Mouse (Mus musculus): ENCODE data around the gene Tet2. TPM values are rescaled to one million over a fixed set of nuclear protein-coding genes. Genes with fewer than 3 reads are reported as not detected.
"Not testable (repeated sequence)": the region's sequence is repeated elsewhere in the genome, so short reads cannot be mapped to it uniquely, and the experiment has no call there.

Tet2 gene
- polyA plus RNA-seq, 1 experiment from 2014 or later: 14.5 TPM

- ATAC-seq (ENCODE audit: insufficient read depth, low FRiP score, low read depth): peak; percentile 92
- Histone ChIP-seq H3K27ac (peak overlapping the region; percentile 98), H3K9me3 (no peaks in the 10 kb centered on the region), H3K9ac (peak overlapping the region; percentile 71), H3K27me3 (replicated peaks) (no peaks in the 10 kb centered on the region), H3K4me2 (peak overlapping the region; percentile 59), H3K36me3 (no peaks in the 10 kb centered on the region), H3K4me1 (no peaks in the 10 kb centered on the region), H3K4me3 (replicated peaks) (peak overlapping the region; percentile 83)
- WGBS: 0% methylated on average over 36 of the region's 52 CpGs
Observed at GRCm38 (mm10) chr3:133544131-133544550, 798 bp downstream of the Tet2 start.

GRCm38 (mm10) chr3:133543101-133544020, 1.6 kb downstream of the Tet2 start:
- Histone ChIP-seq H3K36me3 (peaks cover 3% of the 10 kb centered on the region; the same call in 1 of the 2 replicates), H3K4me2 (peak overlapping the region; percentile 59), H3K9me3 (no peaks in the 10 kb centered on the region), H3K27me3 (replicated peaks) (no peaks in the 10 kb centered on the region), H3K9ac (peak overlapping the region; percentile 71; the same call in 1 of the 2 replicates), H3K4me3 (replicated peaks) (peak overlapping the region; percentile 83), H3K27ac (peak overlapping the region; percentile 98), H3K4me1 (no peaks in the 10 kb centered on the region)
- WGBS: under 1% methylated on average over 21 of the region's 21 CpGs
- ATAC-seq (ENCODE audit: insufficient read depth, low FRiP score, low read depth): no peak; the same call in 1 of the 2 replicates

- Histone ChIP-seq H3K4me3 (replicated peaks) (no peak overlapping the region), H3K27ac (no peak overlapping the region), H3K9ac (no peak overlapping the region), H3K4me1 (no peaks in the 10 kb centered on the region), H3K9me3 (no peaks in the 10 kb centered on the region), H3K27me3 (replicated peaks) (no peaks in the 10 kb centered on the region), H3K36me3 (peaks cover 3% of the 10 kb centered on the region; the same call in 1 of the 2 replicates), H3K4me2 (peak overlapping the region; percentile 14; the same call in 1 of the 2 replicates)
- no peak for ATAC-seq (ENCODE audit: insufficient read depth, low FRiP score, low read depth)
Observed at GRCm38 (mm10) chr3:133542084-133542483, 2.9 kb downstream of the Tet2 start.

- Histone ChIP-seq H3K36me3 (peaks cover 3% of the 10 kb centered on the region; the same call in 1 of the 2 replicates), H3K4me3 (replicated peaks) (no peak overlapping the region), H3K27me3 (replicated peaks) (no peaks in the 10 kb centered on the region), H3K27ac (no peak overlapping the region), H3K9ac (no peak overlapping the region), H3K4me1 (no peaks in the 10 kb centered on the region), H3K9me3 (no peaks in the 10 kb centered on the region), H3K4me2 (no peak overlapping the region)
- ATAC-seq (ENCODE audit: insufficient read depth, low FRiP score, low read depth): no peak
Observed at GRCm38 (mm10) chr3:133541000-133541399, 3.9 kb downstream of the Tet2 start.

GRCm38 (mm10) chr3:133539991-133540390, 4.9 kb downstream of the Tet2 start:
- no peak overlapping the region for H3K4me3 ChIP-seq (replicated peaks)
- H3K9ac ChIP-seq: no peak overlapping the region
- no peaks in the 10 kb centered on the region for H3K27me3 ChIP-seq (replicated peaks)
- H3K9me3 ChIP-seq: no peaks in the 10 kb centered on the region
- H3K27ac ChIP-seq: no peak overlapping the region
- 0 out of 2 replicates have a peak, but pooled peaks cover 4% of the 10 kb centered on the region for H3K4me1 ChIP-seq
- 57% methylated on average over 4 of the region's 4 CpGs for WGBS
- ATAC-seq (ENCODE audit: insufficient read depth, low FRiP score, low read depth): no peak
- peaks cover 3% of the 10 kb centered on the region; the same call in 1 of the 2 replicates for H3K36me3 ChIP-seq
- no peak overlapping the region for H3K4me2 ChIP-seq

- not testable (repeated sequence) for H3K4me3 ChIP-seq (replicated peaks); H3K9me3 ChIP-seq; H3K27ac ChIP-seq; H3K4me2 ChIP-seq; H3K36me3 ChIP-seq; H3K9ac ChIP-seq; H3K27me3 ChIP-seq (replicated peaks); ATAC-seq (ENCODE audit: insufficient read depth, low FRiP score, low read depth)
- H3K4me1 ChIP-seq: 0 out of 2 replicates have a peak, but pooled peaks cover 12% of the 10 kb centered on the region
- 95% methylated on average over 4 of the region's 4 CpGs for WGBS
Observed at GRCm38 (mm10) chr3:133538499-133538898, 6.4 kb downstream of the Tet2 start.

- peaks cover 3% of the 10 kb centered on the region; the same call in 1 of the 2 replicates for H3K36me3 ChIP-seq
- H3K27ac ChIP-seq: no peak overlapping the region
- 0 out of 2 replicates have a peak, but pooled peaks cover 12% of the 10 kb centered on the region for H3K4me1 ChIP-seq
- 69% methylated on average over 6 of the region's 6 CpGs for WGBS
- H3K9me3 ChIP-seq: no peaks in the 10 kb centered on the region
- H3K4me3 ChIP-seq (replicated peaks): no peak overlapping the region
- no peak overlapping the region for H3K4me2 ChIP-seq
- no peak for ATAC-seq (ENCODE audit: insufficient read depth, low FRiP score, low read depth)
- H3K27me3 ChIP-seq (replicated peaks): no peaks in the 10 kb centered on the region
- no peak overlapping the region for H3K9ac ChIP-seq
Observed at GRCm38 (mm10) chr3:133535644-133536043, 9.3 kb downstream of the Tet2 start.

GRCm38 (mm10) chr3:133534066-133534465, 10.9 kb downstream of the Tet2 start:
- no peak for ATAC-seq (ENCODE audit: insufficient read depth, low FRiP score, low read depth)
- Histone ChIP-seq H3K27ac (peak overlapping the region; percentile 35; the same call in 1 of the 2 replicates), H3K4me2 (no peak overlapping the region), H3K27me3 (replicated peaks) (no peaks in the 10 kb centered on the region), H3K4me3 (replicated peaks) (no peak overlapping the region), H3K36me3 (peaks cover 3% of the 10 kb centered on the region; the same call in 1 of the 2 replicates), H3K9me3 (no peaks in the 10 kb centered on the region), H3K4me1 (0 out of 2 replicates have a peak, but pooled peaks cover 12% of the 10 kb centered on the region), H3K9ac (no peak overlapping the region)
- 42% methylated on average over 6 of the region's 6 CpGs for WGBS

GRCm38 (mm10) chr3:133533272-133533995, 11.5 kb downstream of the Tet2 start:
- H3K9ac ChIP-seq: no peak overlapping the region
- H3K27me3 ChIP-seq (replicated peaks): no peaks in the 10 kb centered on the region
- no peak overlapping the region for H3K4me3 ChIP-seq (replicated peaks)
- 0 out of 2 replicates have a peak, but pooled peaks cover 12% of the 10 kb centered on the region for H3K4me1 ChIP-seq
- peak overlapping the region; percentile 35; the same call in 1 of the 2 replicates for H3K27ac ChIP-seq
- H3K36me3 ChIP-seq: no peaks in the 10 kb centered on the region; the same call in 1 of the 2 replicates
- no peaks in the 10 kb centered on the region for H3K9me3 ChIP-seq
- ATAC-seq (ENCODE audit: insufficient read depth, low FRiP score, low read depth): no peak
- 60% methylated on average over 11 of the region's 11 CpGs for WGBS
- H3K4me2 ChIP-seq: no peak overlapping the region

GRCm38 (mm10) chr3:133532806-133533205, 12.1 kb downstream of the Tet2 start:
- Histone ChIP-seq H3K4me2 (no peak overlapping the region), H3K36me3 (no peaks in the 10 kb centered on the region; the same call in 1 of the 2 replicates)
- 57% methylated on average over 3 of the region's 3 CpGs for WGBS

GRCm38 (mm10) chr3:133532252-133532651, 12.7 kb downstream of the Tet2 start:
- Histone ChIP-seq H3K4me2 (no peak overlapping the region), H3K27ac (no peak overlapping the region), H3K36me3 (no peaks in the 10 kb centered on the region), H3K9ac (no peak overlapping the region), H3K27me3 (replicated peaks) (no peaks in the 10 kb centered on the region), H3K4me1 (0 out of 2 replicates have a peak, but pooled peaks cover 12% of the 10 kb centered on the region), H3K4me3 (replicated peaks) (no peak overlapping the region), H3K9me3 (no peaks in the 10 kb centered on the region)
- no peak for ATAC-seq (ENCODE audit: insufficient read depth, low FRiP score, low read depth)
- 64% methylated on average over 6 of the region's 6 CpGs for WGBS

More at GRCm38 (mm10) chr3:133532806-133533205, 12.1 kb downstream of the Tet2 start:
- Histone ChIP-seq H3K4me3 (replicated peaks) (no peak overlapping the region), H3K27me3 (replicated peaks) (no peaks in the 10 kb centered on the region), H3K27ac (no peak overlapping the region), H3K4me1 (0 out of 2 replicates have a peak, but pooled peaks cover 12% of the 10 kb centered on the region), H3K9me3 (no peaks in the 10 kb centered on the region), H3K9ac (no peak overlapping the region)
- no peak for ATAC-seq (ENCODE audit: insufficient read depth, low FRiP score, low read depth)

Data from stomach, embryonic 15.5 days (tissue).